8 mouse cellular contexts compared by ENCODE assay signal in the genomic region with DNA sequence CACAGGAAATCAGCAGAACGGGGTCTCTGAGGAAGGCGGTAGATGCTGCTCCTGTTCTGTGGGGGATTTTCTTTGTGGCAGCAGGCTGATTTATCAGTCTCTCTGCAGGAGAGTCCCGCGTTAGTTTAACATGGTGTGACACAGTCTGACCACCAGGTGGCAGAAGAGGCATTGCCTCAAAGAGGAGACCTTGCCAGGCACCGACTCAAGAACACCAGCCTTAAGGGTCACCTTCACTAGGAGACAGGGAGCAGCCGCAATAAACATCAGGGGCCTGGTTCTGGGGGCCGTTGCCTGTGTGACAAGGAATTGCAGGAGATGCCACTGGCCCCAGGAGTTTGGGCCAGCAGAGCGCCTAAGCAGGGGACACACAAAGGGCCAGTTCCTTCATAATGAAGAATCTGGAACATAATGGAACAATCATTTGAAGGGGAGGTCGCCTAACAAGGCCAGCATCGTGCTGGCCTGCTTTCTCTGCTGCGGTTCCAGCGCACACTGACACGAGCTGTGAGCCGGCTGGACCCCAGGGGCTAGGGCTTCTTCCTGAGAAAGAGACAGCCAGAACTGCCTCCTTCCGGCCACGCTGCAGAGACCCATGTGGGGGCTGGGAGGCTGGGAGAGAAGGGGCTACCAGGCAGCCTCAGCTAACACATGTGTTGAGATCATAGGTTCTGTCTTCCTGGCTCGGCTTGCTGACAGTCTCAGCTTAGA. TPM values are rescaled to one million over a fixed set of nuclear protein-coding genes. Genes with fewer than 3 reads are reported as not detected.
DNase-seq lines count a peak whose midpoint lies in the region; ATAC-seq and TF ChIP-seq lines count a peak whose summit lies in the region.

No protein-coding gene starts in this region.

- peak; percentile 95 for DNase-seq in ZHBTc4 (ENCODE audit: low read depth, low spot score)
- peak; percentile 69 to 79 for DNase-seq in gastrocnemius, adult 8-10 months (ENCODE audit: low spot score in 2 of 2)
- DNase-seq in hindlimb bud, embryonic 11.5 days (ENCODE audit: extremely low spot score, low read depth, low spot score) = peak; percentile 92
- peak; percentile 79 to 84 for DNase-seq in left cerebral cortex, adult 2 months (ENCODE audit: extremely low spot score in 1 of 2, low spot score in 2 of 2)
- DNase-seq in right cerebral cortex, postnatal 14 days = peak; percentile 82
- peak; percentile 77 for DNase-seq in urinary bladder, postnatal 25 days (ENCODE audit: low spot score)

- intact Hi-C loops in left cerebral cortex, adult 2 months (cut with DNase I) = loop anchor here (1.0 to 10.0 kb wide), 3 partner anchors 340 to 519 kb away; no protein-coding TSS in a partner anchor

- peak; percentile 95 for TF ChIP-seq CTCF in left cerebral cortex, adult 2 months (IDR thresholded peaks at IDR 0.05)

- no peak overlapping the region for H3K4me3 ChIP-seq in left cerebral cortex, adult 2 months

- ATAC-seq in common myeloid progenitor, adult 5-6 weeks (replicated peaks; ENCODE audit: low read depth, poor library complexity, severe bottlenecking) = peak; percentile 95
- ATAC-seq in megakaryocyte progenitor cell, adult 5-6 weeks (replicated peaks; ENCODE audit: poor library complexity) = peak; percentile 96

- peak overlapping the region; percentile 51 for H3K27ac ChIP-seq in left cerebral cortex, adult 2 months

RNA-seq across cellular contexts. Expression of a gene that starts 8.1 kb away (rescaled TPM):
- not detected in 2 replicates for total RNA-seq in common myeloid progenitor, adult 5-6 weeks (2017)
- total RNA-seq in gastrocnemius, adult 8-10 months (2022) = not detected
- total RNA-seq in left cerebral cortex, adult 2 months (2021) = not detected
- not detected in 2 replicates for total RNA-seq in megakaryocyte progenitor cell, adult 5-6 weeks (2015)
- total RNA-seq in megakaryocyte progenitor cell, adult 5-6 weeks (2017) = not detected in 2 replicates

RNA-seq across cellular contexts. Expression of a gene that starts 27.0 kb away (rescaled TPM):
- total RNA-seq in common myeloid progenitor, adult 5-6 weeks (2017) = 257 and 274 TPM in 2 replicates
- 10 to 100 TPM; 52.9 to 72.0 (median 65.9) TPM for total RNA-seq in gastrocnemius, adult 8-10 months (2022)
- 100 to 1,000 TPM; 117 to 119 TPM for total RNA-seq in left cerebral cortex, adult 2 months (2021)
- total RNA-seq in megakaryocyte progenitor cell, adult 5-6 weeks (2015) = 77.1 and 82.0 TPM in 2 replicates
- total RNA-seq in megakaryocyte progenitor cell, adult 5-6 weeks (2017) = 286 and 323 TPM in 2 replicates

RNA-seq across cellular contexts. Expression of a gene that starts 48.6 kb away (rescaled TPM):
- total RNA-seq in common myeloid progenitor, adult 5-6 weeks (2017) = 2.9 TPM in 1 of 2 replicates, not detected in the other
- 1 to 10 TPM in 1 of 4 experiments, under 1 TPM in 3; 0.31 to 1.4 (median 0.76) TPM for total RNA-seq in gastrocnemius, adult 8-10 months (2022)
- 10 to 100 TPM; 46.7 to 51.6 TPM for total RNA-seq in left cerebral cortex, adult 2 months (2021)
- total RNA-seq in megakaryocyte progenitor cell, adult 5-6 weeks (2015) = not detected in 2 replicates
- total RNA-seq in megakaryocyte progenitor cell, adult 5-6 weeks (2017) = 0.14 TPM in 1 of 2 replicates, not detected in the other

Comparison
In these comparisons a context has a peak if more than half of its experiments do, and no peak if none do; other contexts are left out.
1. RNA of a gene that starts 48.6 kb away (total RNA-seq): 46.7 to 51.6 TPM in left cerebral cortex, adult 2 months; 2.9 TPM in common myeloid progenitor, adult 5-6 weeks, 0.31 to 1.4 TPM in gastrocnemius, adult 8-10 months and 0.14 TPM in megakaryocyte progenitor cell, adult 5-6 weeks; every median in the first group is over 10 times any median in the second.
2. Peak in every context shown above with its lines, with median percentiles within 50 percentile points of each other: DNase-seq.